Mouse (Mus musculus) olfactory bulb, adult 2 months (tissue): ENCODE results near the gene Prph2.

Experiments
- CTCF ChIP-seq: fragments of 200-500 bp; IDR thresholded peaks from 2 replicates; pipeline ENCODE4 v1.5.1; 2012; ENCODE audit warnings: low read depth, mild to moderate bottlenecking, low read length, moderate library complexity; ENCODE audit not compliant: insufficient read depth
- POLR2A ChIP-seq: fragments of 200-500 bp; IDR thresholded peaks from 2 replicates; pipeline ENCODE4 v1.6.1; 2012; ENCODE audit warnings: mild to moderate bottlenecking, low read depth, low read length, moderate library complexity; ENCODE audit not compliant: insufficient read depth

- TF ChIP-seq CTCF, result no peak
- TF ChIP-seq POLR2A, result no peak
Measured at GRCm38 (mm10) chr17:46895426-46895825, 14.8 kb upstream of the Prph2 start.
